Mouse (Mus musculus): Measurements from ENCODE around the gene Isl1.

Gene Isl1

GRCm38 (mm10) chr13:116309584-116310462, at the start of gene Isl1:
TSS of gene Isl1 (minus strand) at chr13:116309689.
- no peak for DNase-seq (ENCODE audit: extremely low read depth, low read depth, low spot score)

GRCm38 (mm10) chr13:116335763-116336162, 26.3 kb upstream of the Isl1 start:
- no peak for DNase-seq (ENCODE audit: extremely low read depth, low read depth, low spot score)

GRCm38 (mm10) chr13:116313636-116314530, 4.4 kb upstream of the Isl1 start:
- DNase-seq (ENCODE audit: extremely low read depth, low read depth, low spot score): no peak

- no peak for DNase-seq (ENCODE audit: extremely low read depth, low read depth, low spot score)
These were observed 2.6 kb upstream of the Isl1 start for GRCm38 (mm10) chr13:116311871-116312720.

GRCm38 (mm10) chr13:116311011-116311410, 1.5 kb upstream of the Isl1 start:
- no peak for DNase-seq (ENCODE audit: extremely low read depth, low read depth, low spot score)

GRCm38 (mm10) chr13:116310463-116310765, 925 bp upstream of the Isl1 start:
- no peak for DNase-seq (ENCODE audit: extremely low read depth, low read depth, low spot score)

- DNase-seq (ENCODE audit: extremely low read depth, low read depth, low spot score): no peak
These were observed 431 bp downstream of the Isl1 start for GRCm38 (mm10) chr13:116308933-116309583.

- DNase-seq (ENCODE audit: extremely low read depth, low read depth, low spot score): no peak
These were observed 1.2 kb downstream of the Isl1 start for GRCm38 (mm10) chr13:116308121-116308932.

GRCm38 (mm10) chr13:116306591-116306990, 2.9 kb downstream of the Isl1 start:
- DNase-seq (ENCODE audit: extremely low read depth, low read depth, low spot score): no peak

GRCm38 (mm10) chr13:116305721-116306120, 3.8 kb downstream of the Isl1 start:
- DNase-seq (ENCODE audit: extremely low read depth, low read depth, low spot score): no peak

- DNase-seq (ENCODE audit: extremely low read depth, low read depth, low spot score): no peak
These were observed 4.6 kb downstream of the Isl1 start for GRCm38 (mm10) chr13:116304713-116305470.

- DNase-seq (ENCODE audit: extremely low read depth, low read depth, low spot score): no peak
These were observed 5.7 kb downstream of the Isl1 start for GRCm38 (mm10) chr13:116303766-116304165.

- no peak for DNase-seq (ENCODE audit: extremely low read depth, low read depth, low spot score)
These were observed 6.6 kb downstream of the Isl1 start for GRCm38 (mm10) chr13:116302861-116303260.

GRCm38 (mm10) chr13:116301706-116302105, 7.8 kb downstream of the Isl1 start:
- no peak for DNase-seq (ENCODE audit: extremely low read depth, low read depth, low spot score)

- no peak for DNase-seq (ENCODE audit: extremely low read depth, low read depth, low spot score)
These were observed 10.2 kb downstream of the Isl1 start for GRCm38 (mm10) chr13:116299241-116299640.

GRCm38 (mm10) chr13:116298641-116299170, 10.8 kb downstream of the Isl1 start:
- DNase-seq (ENCODE audit: extremely low read depth, low read depth, low spot score): no peak

- no peak for DNase-seq (ENCODE audit: extremely low read depth, low read depth, low spot score)
These were observed 11.5 kb downstream of the Isl1 start for GRCm38 (mm10) chr13:116298001-116298400.

- no peak for DNase-seq (ENCODE audit: extremely low read depth, low read depth, low spot score)
These were observed 12.3 kb downstream of the Isl1 start for GRCm38 (mm10) chr13:116297048-116297811.
